Mouse (Mus musculus) CH12.LX (cell line): Measurements from ENCODE around the gene Mxra8. TPM values are rescaled to one million over a fixed set of nuclear protein-coding genes. Genes with fewer than 3 reads are reported as not detected.

Source experiments
- DNase-seq: peaks from one replicate; pipeline ENCODE4 v3.0.0-alpha.2; 2013; ENCODE audit errors: extremely low read depth
- H3K27ac ChIP-seq: 2 replicates; pipeline ENCODE4 v1.5.1; 2012; ENCODE audit warnings: low read depth, mild to moderate bottlenecking, control low read depth, moderate library complexity; ENCODE audit not compliant: insufficient read depth
- H3K27me3 ChIP-seq: replicated peaks from 2 replicates; pipeline ENCODE3; 2012; ENCODE audit warnings: inconsistent platforms
- H3K36me3 ChIP-seq, 2 experiments: replicated peaks in 1 of 2; 2 replicates each; pipeline versions ENCODE3 to v1.6.1; 2012; ENCODE audit warnings: inconsistent platforms in 1 of 2, low read length in 1 of 2, mild to moderate bottlenecking in 1 of 2, mixed read lengths in 1 of 2, moderate library complexity in 1 of 2; ENCODE audit not compliant: control insufficient read depth in 1 of 2, insufficient read depth in 1 of 2
- H3K4me1 ChIP-seq, 2 experiments: 2 replicates each; pipeline ENCODE4 v1.6.1; 2012; ENCODE audit warnings: inconsistent platforms in 1 of 2, moderate library complexity in 1 of 2; ENCODE audit not compliant: insufficient read depth in 2 of 2, control insufficient read depth in 1 of 2
- H3K4me2 ChIP-seq: 2 replicates; pipeline ENCODE4 v1.6.1; 2012; ENCODE audit warnings: low read depth, mild to moderate bottlenecking, control low read depth; ENCODE audit not compliant: poor library complexity, insufficient read depth, severe bottlenecking
- H3K4me3 ChIP-seq, 3 experiments: fragments of 150-350 bp in 1 of 3; sonication (generic) in 1 of 3; replicated peaks in 1 of 3; 2 replicates each; pipeline versions ENCODE3 to v1.5.1; 2011 to 2012; ENCODE audit warnings: low read depth in 2 of 3, low read length in 2 of 3, mild to moderate bottlenecking in 2 of 3, moderate library complexity in 2 of 3, control low read depth in 1 of 3, improper control_type of control experiment in 1 of 3, inconsistent platforms in 1 of 3, mixed read lengths in 1 of 3; ENCODE audit not compliant: poor library complexity in 1 of 3
- H3K79me2 ChIP-seq: replicated peaks from 2 replicates; pipeline ENCODE4 v1.6.1; 2012; ENCODE audit warnings: mild to moderate bottlenecking, moderate library complexity; ENCODE audit not compliant: control insufficient read depth, poor library complexity, insufficient read depth, severe bottlenecking; ENCODE audit errors: extremely low read depth
- H3K9ac ChIP-seq: 2 replicates; pipeline ENCODE4 v1.6.1; 2012; ENCODE audit warnings: low read depth, mild to moderate bottlenecking, control low read depth, moderate library complexity; ENCODE audit not compliant: insufficient read depth
- H3K9me3 ChIP-seq: replicated peaks from 2 replicates; pipeline ENCODE3; 2012; ENCODE audit warnings: low read length, inconsistent platforms, mixed read lengths
- CHD2 ChIP-seq: IDR thresholded peaks from 2 replicates; pipeline ENCODE4 v1.6.1; 2011; ENCODE audit warnings: low read length, improper control_type of control experiment
- E2F4 ChIP-seq: IDR thresholded peaks from 2 replicates; pipeline ENCODE4 v1.6.1; 2011; ENCODE audit warnings: low read depth, low read length, improper control_type of control experiment; ENCODE audit not compliant: insufficient replicate concordance
- ELF1 ChIP-seq: IDR thresholded peaks from 2 replicates; pipeline ENCODE4 v1.6.1; 2014; ENCODE audit warnings: low read depth, mild to moderate bottlenecking, inconsistent platforms, low read length, improper control_type of control experiment
- EP300 ChIP-seq: IDR thresholded peaks from 2 replicates; pipeline ENCODE4 v1.6.1; 2011; ENCODE audit warnings: low read length, improper control_type of control experiment
- ETS1 ChIP-seq: conservative IDR thresholded peaks from 2 replicates; pipeline ENCODE4 v1.6.1; 2012; ENCODE audit warnings: low read depth, mild to moderate bottlenecking, inconsistent platforms, low read length, improper control_type of control experiment, moderate library complexity
- GABPA ChIP-seq: IDR thresholded peaks from 2 replicates; pipeline ENCODE4 v1.6.1; 2012; ENCODE audit warnings: low read depth, low read length, improper control_type of control experiment, inconsistent platforms; ENCODE audit not compliant: insufficient replicate concordance
- HCFC1 ChIP-seq: IDR thresholded peaks from 2 replicates; pipeline ENCODE4 v1.6.1; 2012; ENCODE audit warnings: low read depth, mild to moderate bottlenecking, inconsistent platforms, low read length, improper control_type of control experiment
- IRF4 ChIP-seq: IDR thresholded peaks from 2 replicates; pipeline ENCODE4 v1.6.1; 2014; ENCODE audit warnings: low read depth, mild to moderate bottlenecking, inconsistent platforms, low read length, improper control_type of control experiment
- JUND ChIP-seq: conservative IDR thresholded peaks from 2 replicates; pipeline ENCODE4 v1.6.1; 2011; ENCODE audit warnings: low read depth, low read length, improper control_type of control experiment
- KAT2A ChIP-seq: IDR thresholded peaks from 2 replicates; pipeline ENCODE4 v1.6.1; 2012; ENCODE audit warnings: low read length, improper control_type of control experiment, inconsistent platforms; ENCODE audit not compliant: insufficient replicate concordance
- MAFK ChIP-seq: IDR thresholded peaks from 2 replicates; pipeline ENCODE4 v1.6.1; 2011; ENCODE audit warnings: low read length, improper control_type of control experiment; ENCODE audit not compliant: insufficient replicate concordance
- MAX ChIP-seq: IDR thresholded peaks from 2 replicates; pipeline ENCODE4 v1.6.1; 2011; ENCODE audit warnings: low read length, improper control_type of control experiment
- MAZ ChIP-seq: IDR thresholded peaks from 2 replicates; pipeline ENCODE4 v1.6.1; 2012; ENCODE audit warnings: low read depth, mild to moderate bottlenecking, inconsistent platforms, low read length, improper control_type of control experiment, moderate library complexity
- MEF2A ChIP-seq: IDR thresholded peaks from 2 replicates; pipeline ENCODE4 v1.6.1; 2014; ENCODE audit warnings: low read depth, mild to moderate bottlenecking, inconsistent platforms, low read length, improper control_type of control experiment, borderline replicate concordance
- MXI1 ChIP-seq: IDR thresholded peaks from 2 replicates; pipeline ENCODE4 v1.6.1; 2011; ENCODE audit warnings: mild to moderate bottlenecking, low read depth, low read length, improper control_type of control experiment
- NELFE ChIP-seq: IDR thresholded peaks from 2 replicates; pipeline ENCODE4 v1.6.1; 2011; ENCODE audit warnings: low read depth, low read length, improper control_type of control experiment
- PAX5 ChIP-seq: IDR thresholded peaks from 2 replicates; pipeline ENCODE4 v1.6.1; 2012; ENCODE audit warnings: low read length, inconsistent platforms, mixed read lengths
- POLR2A ChIP-seq: IDR thresholded peaks from 2 replicates; pipeline ENCODE4 v1.6.1; 2011; ENCODE audit warnings: low read depth, mild to moderate bottlenecking, improper control_type of control experiment, low read length
- POLR2AphosphoS2 ChIP-seq: IDR thresholded peaks from 2 replicates; pipeline ENCODE4 v1.6.1; 2011; ENCODE audit warnings: low read depth, low read length, improper control_type of control experiment
- SMC3 ChIP-seq: IDR thresholded peaks from 2 replicates; pipeline ENCODE4 v1.6.1; 2011; ENCODE audit warnings: low read depth, low read length, improper control_type of control experiment
- TBP ChIP-seq: conservative IDR thresholded peaks from 2 replicates; pipeline ENCODE4 v1.6.1; 2011; ENCODE audit warnings: low read depth, low read length, improper control_type of control experiment
- UBTF ChIP-seq: IDR thresholded peaks from 2 replicates; pipeline ENCODE4 v1.6.1; 2012; ENCODE audit warnings: low read depth, mild to moderate bottlenecking, inconsistent platforms, low read length, improper control_type of control experiment, moderate library complexity
- ZC3H11A ChIP-seq: IDR thresholded peaks from 2 replicates; pipeline ENCODE4 v1.6.1; 2012; ENCODE audit warnings: low read depth, mild to moderate bottlenecking, inconsistent platforms, low read length, improper control_type of control experiment
- ZKSCAN1 ChIP-seq: IDR thresholded peaks from 2 replicates; pipeline ENCODE4 v1.6.1; 2012; ENCODE audit warnings: low read depth, inconsistent platforms, low read length, improper control_type of control experiment, borderline replicate concordance
- ZMIZ1 ChIP-seq: IDR thresholded peaks from 2 replicates; pipeline ENCODE4 v1.6.1; 2012; ENCODE audit warnings: low read depth, mild to moderate bottlenecking, inconsistent platforms, low read length, improper control_type of control experiment
- ZNF384 ChIP-seq: IDR thresholded peaks from 2 replicates; pipeline ENCODE4 v1.6.1; 2012; ENCODE audit warnings: low read depth, low read length, improper control_type of control experiment, inconsistent platforms
- dilution Hi-C: fragments of 300-500 bp; cut with MboI; formaldehyde crosslinking; loops from 2 replicates; pipeline ENCODE4 v1.14.3; 2020; ENCODE audit warnings: low sequenced_read_pairs; ENCODE audit not compliant: extremely low pct_unique_long_range_greater_than_20kb, extremely low pct_ligation_motif_present
- in situ Hi-C: fragments of 300-500 bp; cut with MboI; formaldehyde crosslinking; loops from 3 replicates; pipeline ENCODE4 v1.14.3; 2019; ENCODE audit warnings: low sequenced_read_pairs, low pct_ligation_motif_present, low pct_unique_long_range_greater_than_20kb, mixed read lengths
- polyA plus RNA-seq: library from polyadenylated mRNA; unstranded; fragments of >175 nt; gene quantifications from 2 replicates; pipeline ENCODE4 v1.2.1, GENCODE M21; 2012; ENCODE audit warnings: low read depth; ENCODE audit not compliant: insufficient read length
- total RNA-seq, 2 experiments: library from RNA; depleted of rRNA; stranded (reverse); fragments of 300-350 nt in 1 of 2; fragments of >200 nt in 1 of 2; gene quantifications; 2 replicates each; pipeline ENCODE4 v1.2.3; 2012 to 2014

Mxra8 gene
- total and polyA plus RNA-seq, 3 experiments = 8.8 to 24.0 (median 12.4) TPM

- H3K36me3 ChIP-seq = peaks cover 50 to 60% of the 10 kb centered on the region in 2 experiments
- TF ChIP-seq MAFK (no peak), MEF2A (no peak), PAX5 (no peak), ZNF384 (no peak), CHD2 (no peak), TBP (no peak), ZKSCAN1 (no peak), ZC3H11A (no peak), ETS1 (no peak), SMC3 (no peak), UBTF (no peak), MAX (no peak), ELF1 (no peak), MXI1 (no peak), ZMIZ1 (no peak), IRF4 (no peak)
- H3K79me2 ChIP-seq = peaks cover 31% of the 10 kb centered on the region
- no peaks in the 10 kb centered on the region for H3K9me3 ChIP-seq
- H3K27me3 ChIP-seq = no peaks in the 10 kb centered on the region
- in situ Hi-C loops (no loop called here), dilution Hi-C loops (no loop called here)
- H3K27ac ChIP-seq = no peak overlapping the region
- no peak overlapping the region for H3K4me2 ChIP-seq
- H3K4me1 ChIP-seq = peaks cover 24 to 36% of the 10 kb centered on the region in 2 experiments
- no peak overlapping the region for H3K9ac ChIP-seq
- no peak overlapping the region for H3K4me3 ChIP-seq
- no peak for DNase-seq
Measured at GRCm38 (mm10) chr4:155871404-155871803, 31.9 kb downstream of the Mxra8 start.

DNA sequence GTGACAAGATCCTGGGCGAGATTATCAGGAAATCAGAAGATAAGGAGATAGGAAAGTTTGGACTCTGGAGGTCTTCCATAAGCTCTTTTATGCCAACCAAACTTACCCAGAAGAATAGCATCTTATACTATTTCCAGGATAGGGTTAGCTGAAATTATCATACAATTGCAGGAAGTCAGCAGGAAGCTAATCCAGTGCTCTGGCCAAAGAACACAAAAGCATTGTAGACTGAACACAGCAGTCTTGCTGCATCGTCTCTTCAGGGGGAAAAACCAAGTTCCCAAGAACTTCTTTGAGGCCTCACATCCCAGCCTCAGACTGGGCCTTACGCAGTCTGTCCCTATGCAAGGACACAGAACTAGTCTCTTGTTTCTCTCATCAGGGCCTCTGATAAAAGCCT is 44.1 kb downstream of the Mxra8 start:
- in situ Hi-C loops = no loop called here
- Histone ChIP-seq H3K27ac (no peak overlapping the region), H3K4me1 (no peaks in the 10 kb centered on the region), H3K36me3 (peaks cover 45 to 74% of the 10 kb centered on the region in 2 experiments), H3K4me3 (no peak overlapping the region), H3K79me2 (peaks cover 3% of the 10 kb centered on the region; the same call in 1 of the 2 replicates)
- dilution Hi-C loops = no loop called here
- no peak for TF ChIP-seq PAX5
- TF ChIP-seq JUND = no peak
- no peak for TF ChIP-seq POLR2AphosphoS2
- no peak for TF ChIP-seq POLR2A
- no peak for TF ChIP-seq MEF2A
- no peak for TF ChIP-seq TBP
- no peak for TF ChIP-seq E2F4
- TF ChIP-seq MAZ = no peak
- TF ChIP-seq GABPA = no peak
- no peak for TF ChIP-seq HCFC1
- TF ChIP-seq ZC3H11A = no peak
- TF ChIP-seq IRF4 = no peak
- no peak for TF ChIP-seq MXI1
- no peak for TF ChIP-seq KAT2A
- TF ChIP-seq EP300 = no peak
- TF ChIP-seq NELFE = no peak
- TF ChIP-seq, all 38 proteins: peak for 0
- no peak for DNase-seq
- Histone ChIP-seq H3K27me3 (no peaks in the 10 kb centered on the region), H3K9ac (no peak overlapping the region), H3K4me2 (no peak overlapping the region), H3K9me3 (no peaks in the 10 kb centered on the region)
